Mouse (Mus musculus) intestine, embryonic 14.5 days (tissue): ENCODE results near the gene Notch3. TPM values are rescaled to one million over a fixed set of nuclear protein-coding genes. Genes with fewer than 3 reads are reported as not detected.

Experiments
- ATAC-seq: fragments of 200-750 bp; cut with Nextera tagmentation; replicated peaks from 2 replicates; pipeline ENCODE4 v1.8.0; 2017; ENCODE audit warnings: low read depth, moderate number of reproducible peaks, moderate TSS enrichment, moderate library complexity; ENCODE audit not compliant: low FRiP score, low TSS enrichment
- DNase-seq: peaks from one replicate; pipeline ENCODE4 v3.0.0-alpha.2; 2018; ENCODE audit warnings: low spot score
- H3K27ac ChIP-seq: fragments of 300-500 bp; sonication (generic); 2 replicates; pipeline ENCODE4 v1.5.1; 2014; ENCODE audit warnings: low read depth, mild to moderate bottlenecking, control low read depth
- H3K27me3 ChIP-seq: fragments of 300-500 bp; sonication (generic); replicated peaks from 2 replicates; pipeline ENCODE4 v1.6.1; 2014; ENCODE audit warnings: low read length, control low read depth; ENCODE audit not compliant: control insufficient read depth, insufficient read depth
- H3K36me3 ChIP-seq: fragments of 300-500 bp; sonication (generic); 2 replicates; pipeline ENCODE4 v1.6.1; 2014; ENCODE audit warnings: low read length, control low read depth; ENCODE audit not compliant: control insufficient read depth, insufficient read depth
- H3K4me1 ChIP-seq: fragments of 300-500 bp; sonication (generic); replicated peaks from 2 replicates; pipeline ENCODE4 v1.6.1; 2014; ENCODE audit warnings: low read length, control low read depth, mixed read lengths; ENCODE audit not compliant: control insufficient read depth, insufficient read depth
- H3K4me2 ChIP-seq: fragments of 300-500 bp; sonication (generic); 2 replicates; pipeline ENCODE4 v1.6.1; 2014; ENCODE audit warnings: low read length
- H3K4me3 ChIP-seq: fragments of 300-500 bp; sonication (generic); 2 replicates; pipeline ENCODE4 v1.5.1; 2014; ENCODE audit warnings: low read depth, low read length, control low read depth, mixed read lengths
- H3K9ac ChIP-seq: fragments of 300-500 bp; sonication (generic); 2 replicates; pipeline ENCODE4 v1.6.1; 2014; ENCODE audit warnings: mild to moderate bottlenecking, low read length
- H3K9me3 ChIP-seq: fragments of 300-500 bp; sonication (generic); 2 replicates; pipeline ENCODE4 v1.6.1; 2016; ENCODE audit warnings: low read length, control low read depth; ENCODE audit not compliant: control insufficient read depth
- WGBS: fragments of 180-500 bp; shearing (Covaris S2); extraction: QIAGEN DNeasy Blood & Tissue Kit; methylation state at CpG from one replicate; pipeline ENCODE4 v1.1.7; 2014; 5-methylcytosine and 5-hydroxymethylcytosine counted together
- polyA plus RNA-seq: library from polyadenylated mRNA; unstranded; fragments of >200 nt; fragmentation: Nextera tagmentation; extraction: Ambion mirVana; gene quantifications from 2 replicates; pipeline ENCODE4 v1.2.1, GENCODE M21; 2014

Notch3 gene
- polyA plus RNA-seq, 1 experiment from 2014 or later, result 13.3 TPM

- Histone ChIP-seq H3K9ac (no peak overlapping the region), H3K36me3 (peaks cover 94% of the 10 kb centered on the region), H3K4me3 (no peak overlapping the region), H3K27ac (no peak overlapping the region), H3K4me2 (no peak overlapping the region), H3K27me3 (no peaks in the 10 kb centered on the region), H3K9me3 (no peaks in the 10 kb centered on the region), H3K4me1 (no peaks in the 10 kb centered on the region)
- 93% methylated on average over 2 of the region's 2 CpGs for WGBS
- no peak for ATAC-seq
- no peak for DNase-seq
Measured at GRCm38 (mm10) chr17:32199796-32200195, 33.1 kb upstream of the Notch3 start.

- Histone ChIP-seq H3K4me2 (no peak overlapping the region), H3K4me3 (no peak overlapping the region), H3K9me3 (no peaks in the 10 kb centered on the region), H3K9ac (no peak overlapping the region), H3K27me3 (no peaks in the 10 kb centered on the region), H3K36me3 (peaks cover 69% of the 10 kb centered on the region), H3K4me1 (no peaks in the 10 kb centered on the region), H3K27ac (no peak overlapping the region)
- 91% methylated on average over 14 of the region's 14 CpGs for WGBS
- ATAC-seq, result no peak
- no peak for DNase-seq
Measured at GRCm38 (mm10) chr17:32197156-32197555, 30.5 kb upstream of the Notch3 start.

GRCm38 (mm10) chr17:32195725-32196124 is 29.1 kb upstream of the Notch3 start:
- Histone ChIP-seq H3K9ac (no peak overlapping the region), H3K36me3 (peaks cover 55% of the 10 kb centered on the region), H3K4me3 (no peak overlapping the region), H3K27me3 (no peaks in the 10 kb centered on the region), H3K27ac (no peak overlapping the region), H3K4me1 (no peaks in the 10 kb centered on the region), H3K4me2 (no peak overlapping the region), H3K9me3 (no peaks in the 10 kb centered on the region)
- WGBS, result 90% methylated on average over 5 of the region's 5 CpGs
- DNase-seq (no peak), ATAC-seq (no peak)

DNA sequence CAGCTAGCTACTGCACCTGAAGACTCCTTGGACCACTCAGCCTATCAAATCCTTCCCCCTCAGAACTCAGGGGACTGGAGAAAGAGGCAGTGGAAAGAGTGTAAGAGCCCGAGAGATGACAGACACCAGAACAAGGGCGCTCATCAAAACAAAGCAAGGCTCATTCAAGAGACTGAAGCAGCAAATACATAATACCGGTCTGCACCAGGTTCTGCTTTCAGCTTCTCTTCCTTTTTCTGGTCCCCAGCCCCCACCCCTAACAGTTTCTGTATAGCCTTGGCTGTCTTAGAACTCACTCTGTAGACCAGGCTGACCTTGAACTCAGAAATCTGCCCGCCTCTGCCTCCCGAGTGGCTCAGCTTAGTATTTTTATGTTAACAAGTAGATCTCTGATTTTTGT is 26.4 kb upstream of the Notch3 start:
- H3K27ac ChIP-seq, result no peak overlapping the region
- no peaks in the 10 kb centered on the region for H3K9me3 ChIP-seq
- WGBS, result 87% methylated on average over 5 of the region's 5 CpGs
- ATAC-seq, result no peak
- H3K4me2 ChIP-seq, result no peak overlapping the region
- peaks cover 18% of the 10 kb centered on the region; the same call in 1 of the 2 replicates for H3K27me3 ChIP-seq
- H3K4me1 ChIP-seq, result peaks cover 9% of the 10 kb centered on the region; the same call in 1 of the 2 replicates
- DNase-seq, result no peak
- H3K9ac ChIP-seq, result no peak overlapping the region
- peaks cover 28% of the 10 kb centered on the region for H3K36me3 ChIP-seq
- no peak overlapping the region for H3K4me3 ChIP-seq

DNA sequence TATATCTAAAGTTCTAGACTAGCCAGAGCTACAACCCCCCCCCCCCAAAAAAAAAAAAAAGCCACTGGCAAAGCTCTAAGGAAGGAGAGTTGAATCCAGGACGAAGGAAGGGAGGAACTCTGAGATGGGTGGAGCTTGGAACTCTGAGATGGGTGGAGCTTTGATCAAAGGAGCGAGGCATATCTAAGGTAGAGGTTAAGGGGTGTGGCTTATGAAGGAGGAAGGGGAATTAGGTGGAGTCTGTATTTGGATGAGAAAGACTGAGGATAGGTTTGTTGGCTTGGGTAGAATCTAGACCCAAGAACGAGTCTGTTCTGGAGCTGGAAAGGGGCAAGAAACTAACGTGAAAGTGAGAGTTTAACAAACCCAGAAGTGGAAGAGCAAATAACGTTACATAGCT is 23.2 kb upstream of the Notch3 start:
- DNase-seq, result no peak
- H3K36me3 ChIP-seq, result no peaks in the 10 kb centered on the region
- peak; percentile 50; the same call in 1 of the 2 replicates for ATAC-seq
- peak overlapping the region; percentile 36 for H3K4me3 ChIP-seq
- H3K27me3 ChIP-seq, result peaks cover 19% of the 10 kb centered on the region; the same call in 1 of the 2 replicates
- 12% methylated on average over 5 of the region's 5 CpGs for WGBS
- no peaks in the 10 kb centered on the region for H3K9me3 ChIP-seq
- peak overlapping the region; percentile 81 for H3K4me2 ChIP-seq
- no peak overlapping the region for H3K27ac ChIP-seq
- H3K4me1 ChIP-seq, result peaks cover 9% of the 10 kb centered on the region; the same call in 1 of the 2 replicates
- no peak overlapping the region for H3K9ac ChIP-seq

DNA sequence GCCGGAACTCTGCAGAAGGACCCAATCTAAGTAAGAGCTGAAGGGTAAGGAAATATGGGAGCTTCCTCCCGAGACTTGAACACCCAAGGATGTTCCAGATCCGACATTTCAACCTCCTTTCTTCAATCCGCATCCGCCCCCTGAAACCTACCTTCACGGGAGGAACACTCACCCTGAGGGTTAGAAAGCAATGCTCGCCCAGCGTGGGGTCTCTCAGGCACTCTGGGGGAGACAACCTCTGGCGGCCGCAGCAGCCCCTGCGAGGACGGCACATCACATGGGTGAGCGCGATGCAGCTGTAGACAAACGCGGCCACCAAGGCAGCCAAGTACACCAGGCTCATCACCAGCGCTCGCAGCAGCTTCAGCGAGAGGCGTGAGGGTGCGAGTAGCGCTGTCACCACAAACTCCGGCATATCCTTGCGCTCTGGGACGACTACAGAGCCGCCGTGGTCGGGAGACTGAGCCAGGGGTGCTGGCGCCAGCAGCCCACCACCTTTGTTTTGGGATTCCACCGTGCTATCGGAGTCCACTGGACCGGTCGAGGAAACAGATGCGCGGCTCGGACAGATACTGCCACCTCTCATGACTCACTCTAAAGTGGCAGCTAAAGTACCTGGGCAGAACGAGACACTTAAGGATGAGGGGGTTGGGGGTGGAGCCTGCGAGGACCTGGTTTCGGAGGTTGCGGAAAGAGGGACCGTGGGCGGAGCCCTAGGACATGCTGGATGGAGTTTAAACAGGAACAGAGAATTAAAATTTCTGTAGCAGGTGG is 22.4 kb upstream of the Notch3 start, which contains the start of gene Ephx3:
Gene Ephx3 (minus strand): TSS at position 687 of the 774 bp plus-strand sequence.
- WGBS, result 5% methylated on average over 42 of the region's 42 CpGs
- ATAC-seq (peak; percentile 47), DNase-seq (no peak)
- H3K4me1 ChIP-seq, result peaks cover 9% of the 10 kb centered on the region; the same call in 1 of the 2 replicates
- no peaks in the 10 kb centered on the region for H3K36me3 ChIP-seq
- no peak within 1 kb of the TSS for H3K9ac ChIP-seq
- H3K9me3 ChIP-seq, result no peaks in the 10 kb centered on the region
- peaks cover 19% of the 10 kb centered on the region; the same call in 1 of the 2 replicates for H3K27me3 ChIP-seq
- H3K4me3 ChIP-seq, result peak within 1 kb of the TSS; percentile 36
- peak within 1 kb of the TSS; percentile 81 for H3K4me2 ChIP-seq
- H3K27ac ChIP-seq, result no peak within 1 kb of the TSS

DNA sequence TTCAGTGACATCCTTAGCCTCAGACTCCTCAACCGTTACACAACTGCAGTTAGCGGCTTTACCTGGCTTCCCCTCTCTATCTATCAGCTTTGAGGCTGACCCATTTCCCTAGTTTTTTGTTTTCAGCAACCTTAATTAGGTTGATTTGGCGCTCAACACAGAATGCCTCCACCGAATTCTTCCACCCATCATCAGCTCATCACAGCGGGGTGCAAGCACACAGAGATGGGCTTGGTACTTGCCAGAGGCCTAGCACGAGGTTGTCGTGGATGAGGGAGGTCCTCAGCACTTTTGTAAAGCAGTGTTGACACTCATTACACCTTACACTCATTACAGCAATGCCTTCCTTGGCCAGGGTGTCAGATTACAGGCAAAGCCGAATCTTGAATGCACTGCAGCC is 16.4 kb upstream of the Notch3 start:
- Histone ChIP-seq H3K4me3 (no peak overlapping the region), H3K4me1 (peaks cover 7% of the 10 kb centered on the region; the same call in 1 of the 2 replicates), H3K27me3 (peaks cover under 1% of the 10 kb centered on the region; the same call in 1 of the 2 replicates), H3K4me2 (no peak overlapping the region), H3K36me3 (no peaks in the 10 kb centered on the region), H3K9ac (no peak overlapping the region), H3K27ac (no peak overlapping the region), H3K9me3 (no peaks in the 10 kb centered on the region)
- 40% methylated on average over 8 of the region's 8 CpGs for WGBS
- no peak for DNase-seq
- ATAC-seq, result no peak

DNA sequence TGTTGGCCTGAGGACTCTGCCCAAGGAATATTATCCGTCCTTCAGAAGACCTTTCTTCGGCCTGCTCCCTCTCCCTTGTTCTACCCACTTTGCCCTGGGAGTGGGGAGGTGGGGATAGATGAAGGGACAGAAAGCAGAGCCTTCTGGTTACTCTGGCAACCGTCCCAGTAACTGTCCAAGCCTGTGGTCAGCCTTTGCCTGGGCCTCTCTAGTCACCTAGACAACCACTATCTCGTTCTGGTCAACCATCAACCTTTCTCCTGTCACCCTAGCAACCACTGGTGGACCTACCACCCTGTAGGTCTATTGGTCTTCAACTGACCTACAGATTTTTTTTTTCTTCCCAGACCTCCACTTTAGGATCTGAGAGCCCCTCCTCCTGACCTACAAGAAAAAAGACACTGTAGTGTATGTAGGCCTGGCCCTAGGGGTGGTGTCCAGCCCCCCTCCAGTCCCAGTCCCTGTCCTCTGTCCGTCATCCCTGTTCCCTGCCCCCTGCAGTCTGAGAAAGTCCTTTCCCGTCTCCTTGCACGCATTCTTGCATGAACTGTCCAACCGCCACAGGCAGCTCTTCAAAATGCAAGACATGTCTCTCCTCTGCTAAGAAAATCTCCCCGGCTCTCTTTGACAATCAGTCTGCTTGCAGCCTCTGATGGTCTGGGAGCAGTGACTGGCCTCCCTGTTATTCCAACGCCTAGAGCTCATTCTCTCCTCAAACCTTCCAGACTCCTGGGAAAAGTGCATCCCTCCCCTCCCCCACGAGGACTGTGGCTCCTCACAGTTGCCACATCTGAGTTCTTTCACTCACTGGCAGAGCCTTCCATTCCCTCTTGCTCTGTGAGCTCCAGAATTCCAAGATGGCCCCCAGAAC is 13.2 kb upstream of the Notch3 start:
- no peak overlapping the region for H3K27ac ChIP-seq
- no peak overlapping the region for H3K4me2 ChIP-seq
- H3K9ac ChIP-seq, result no peak overlapping the region
- no peaks in the 10 kb centered on the region for H3K27me3 ChIP-seq
- H3K4me3 ChIP-seq, result no peak overlapping the region
- peaks cover 7% of the 10 kb centered on the region; the same call in 1 of the 2 replicates for H3K4me1 ChIP-seq
- ATAC-seq, result no peak
- no peaks in the 10 kb centered on the region for H3K36me3 ChIP-seq
- no peak for DNase-seq
- H3K9me3 ChIP-seq, result no peaks in the 10 kb centered on the region
- 44% methylated on average over 11 of the region's 11 CpGs for WGBS
